Mouse (Mus musculus): ENCODE measurements at regions not wholly inside any gene's neighbourhood (a gene's known extent, or its start where the extent isn't known, plus 50 kb on each side); places are given as distances from the start of the nearest gene placed in this dataset.

DNA sequence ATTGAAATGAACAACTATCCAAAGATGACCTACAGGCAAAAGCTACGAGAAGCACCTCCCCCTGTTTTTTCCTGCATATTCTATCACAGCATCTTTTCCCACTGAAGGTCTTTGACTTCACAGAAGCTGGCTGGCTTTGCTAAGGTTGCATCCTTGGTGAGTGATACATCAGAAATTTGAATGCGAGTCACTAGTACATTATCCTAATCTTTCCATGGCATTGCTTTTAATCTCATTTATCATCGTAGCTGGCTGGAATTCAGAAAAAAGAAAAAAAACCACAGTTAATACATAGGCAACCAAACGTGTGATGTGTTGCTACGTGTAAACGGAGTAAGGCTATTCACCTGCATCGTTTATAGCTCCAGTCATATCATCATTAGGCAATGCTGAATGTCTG lies 120.6 kb upstream of the Sox9 start:
- WGBS: 82% methylated on average over 7 of the region's 7 CpGs
- Histone ChIP-seq H3K27me3 (ENCODE audit: control insufficient read depth, insufficient read depth, low read length) (no peaks in the 10 kb centered on the region), H3K4me3 (ENCODE audit: extremely low read depth, insufficient read depth, insufficient read length) (no peak overlapping the region), H3K4me1 (ENCODE audit: control insufficient read depth, insufficient read depth, insufficient read length) (no peaks in the 10 kb centered on the region), H3K27ac (ENCODE audit: insufficient read depth, low read length) (no peak overlapping the region), H3K36me3 (ENCODE audit: control insufficient read depth, insufficient read depth, low read length) (no peaks in the 10 kb centered on the region)
- no peak for TF ChIP-seq CTCF (IDR thresholded peaks at IDR 0.05; ENCODE audit: extremely low read depth, insufficient read depth, insufficient read length, insufficient replicate concordance)
- no peak for DNase-seq (ENCODE audit: low read depth in 1 of 2, low spot score in 2 of 2)

DNA sequence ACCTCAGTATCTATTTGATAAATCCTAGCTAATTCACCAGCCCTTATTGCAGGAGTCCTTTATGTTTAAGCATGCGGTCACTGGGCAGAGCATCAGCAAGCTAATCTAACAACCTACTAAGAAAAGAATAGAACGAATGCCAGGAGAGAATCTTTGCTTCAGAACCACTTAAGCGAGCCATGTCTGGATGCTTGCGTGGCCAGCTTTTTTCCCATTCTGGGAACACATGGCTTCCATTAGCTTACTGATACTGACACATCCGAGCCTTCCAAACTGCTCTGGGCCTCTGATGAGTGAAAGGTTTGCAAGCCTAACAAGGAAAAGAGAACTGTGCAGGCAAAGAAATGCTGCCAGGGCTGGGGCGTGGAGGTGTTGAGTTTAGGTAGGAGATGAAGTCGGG lies 114.7 kb upstream of the Sox9 start:
- H3K27me3 ChIP-seq (ENCODE audit: control insufficient read depth, insufficient read depth, low read length): no peaks in the 10 kb centered on the region
- no peak overlapping the region for H3K4me3 ChIP-seq (ENCODE audit: extremely low read depth, insufficient read depth, insufficient read length)
- no peaks in the 10 kb centered on the region for H3K4me1 ChIP-seq (ENCODE audit: control insufficient read depth, insufficient read depth, insufficient read length)
- WGBS: 87% methylated on average over 7 of the region's 7 CpGs
- no peak for TF ChIP-seq POLR2A (IDR thresholded peaks at IDR 0.05; ENCODE audit: low read depth, low read length)
- TF ChIP-seq CTCF (IDR thresholded peaks at IDR 0.05; ENCODE audit: extremely low read depth, insufficient read depth, insufficient read length, insufficient replicate concordance): no peak
- DNase-seq (ENCODE audit: low read depth in 1 of 2, low spot score in 2 of 2): no peak
- H3K27ac ChIP-seq (ENCODE audit: insufficient read depth, low read length): no peak overlapping the region
- H3K36me3 ChIP-seq (ENCODE audit: control insufficient read depth, insufficient read depth, low read length): no peaks in the 10 kb centered on the region

DNA sequence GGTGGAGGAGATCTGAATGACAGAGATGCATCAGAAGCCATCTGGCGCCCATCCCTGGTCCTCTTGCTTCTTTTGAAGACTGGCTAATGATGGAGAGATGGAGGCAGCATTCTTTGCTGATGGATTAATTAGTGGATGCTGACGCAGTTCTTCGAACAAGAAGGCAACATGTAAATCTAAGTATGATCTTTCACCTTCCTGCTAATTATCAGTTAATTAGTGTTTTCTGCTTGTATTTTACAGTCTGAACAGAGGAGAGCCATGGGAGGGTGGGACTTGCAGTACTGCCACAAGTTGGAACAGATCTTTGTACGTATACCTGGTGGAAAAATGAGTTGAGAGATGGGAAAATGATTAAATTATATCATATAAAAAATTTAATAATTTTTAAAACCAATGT lies 109.9 kb upstream of the Sox9 start:
- Histone ChIP-seq H3K4me3 (ENCODE audit: extremely low read depth, insufficient read depth, insufficient read length) (no peak overlapping the region), H3K36me3 (ENCODE audit: control insufficient read depth, insufficient read depth, low read length) (no peaks in the 10 kb centered on the region), H3K27me3 (ENCODE audit: control insufficient read depth, insufficient read depth, low read length) (no peaks in the 10 kb centered on the region), H3K4me1 (ENCODE audit: control insufficient read depth, insufficient read depth, insufficient read length) (no peaks in the 10 kb centered on the region), H3K27ac (ENCODE audit: insufficient read depth, low read length) (no peak overlapping the region)
- WGBS: 83% methylated on average over 4 of the region's 4 CpGs
- DNase-seq (ENCODE audit: low read depth in 1 of 2, low spot score in 2 of 2): no peak
- no peak for TF ChIP-seq CTCF (IDR thresholded peaks at IDR 0.05; ENCODE audit: extremely low read depth, insufficient read depth, insufficient read length, insufficient replicate concordance)

DNA sequence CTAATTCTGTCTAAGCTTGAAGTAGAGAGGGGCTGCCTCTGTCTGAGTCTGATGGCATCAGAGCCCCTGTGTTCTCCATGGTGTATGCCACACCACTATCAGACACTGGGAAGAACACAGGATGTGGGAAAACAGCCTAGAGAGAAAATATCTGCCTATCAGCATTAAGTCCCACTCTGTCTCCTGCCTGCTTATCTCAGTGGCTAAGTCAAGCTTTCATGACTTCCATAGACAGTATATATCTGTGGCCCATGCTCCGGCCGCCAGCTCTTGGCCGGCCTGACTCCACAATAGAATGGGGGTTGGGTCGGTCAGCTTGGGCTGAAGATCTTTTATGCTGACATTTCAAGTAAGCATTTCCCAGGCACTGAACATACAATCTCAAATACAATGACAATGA lies 92.0 kb upstream of the Sox9 start:
- no peaks in the 10 kb centered on the region for H3K4me1 ChIP-seq (ENCODE audit: control insufficient read depth, insufficient read depth, insufficient read length)
- H3K27me3 ChIP-seq (ENCODE audit: control insufficient read depth, insufficient read depth, low read length): no peaks in the 10 kb centered on the region
- no peaks in the 10 kb centered on the region for H3K36me3 ChIP-seq (ENCODE audit: control insufficient read depth, insufficient read depth, low read length)
- no peak overlapping the region for H3K27ac ChIP-seq (ENCODE audit: insufficient read depth, low read length)
- DNase-seq (ENCODE audit: low read depth in 1 of 2, low spot score in 2 of 2): no peak
- TF ChIP-seq POLR2A (IDR thresholded peaks at IDR 0.05; ENCODE audit: low read depth, low read length) (no peak), CTCF (IDR thresholded peaks at IDR 0.05; ENCODE audit: extremely low read depth, insufficient read depth, insufficient read length, insufficient replicate concordance) (no peak)
- no peak overlapping the region for H3K4me3 ChIP-seq (ENCODE audit: extremely low read depth, insufficient read depth, insufficient read length)
- 83% methylated on average over 4 of the region's 4 CpGs for WGBS

DNA sequence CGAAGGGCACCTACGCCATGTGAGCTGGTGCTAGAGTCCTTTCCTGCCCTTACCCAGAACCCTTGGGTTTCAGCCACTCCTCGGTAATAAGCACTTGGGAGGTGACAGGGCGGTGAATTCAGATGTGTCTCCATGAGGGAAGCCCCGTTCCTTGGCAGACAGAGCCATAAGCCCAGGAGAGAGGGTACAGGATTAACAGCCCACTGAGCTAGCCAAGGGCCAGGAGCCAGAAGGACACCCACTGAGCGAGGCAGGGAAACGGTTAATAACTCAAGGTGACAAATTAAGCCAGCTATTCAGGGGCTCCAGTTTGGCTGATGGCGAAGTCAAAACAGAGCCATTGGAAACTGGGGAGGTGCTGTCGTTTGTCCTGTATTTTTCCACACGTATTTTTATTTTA lies 75.9 kb upstream of the Sox9 start:
- WGBS: 83% methylated on average over 10 of the region's 10 CpGs
- H3K27ac ChIP-seq (ENCODE audit: insufficient read depth, low read length): no peak overlapping the region
- no peaks in the 10 kb centered on the region for H3K4me1 ChIP-seq (ENCODE audit: control insufficient read depth, insufficient read depth, insufficient read length)
- H3K4me3 ChIP-seq (ENCODE audit: extremely low read depth, insufficient read depth, insufficient read length): no peak overlapping the region
- DNase-seq (ENCODE audit: low read depth in 1 of 2, low spot score in 2 of 2): no peak
- no peaks in the 10 kb centered on the region for H3K27me3 ChIP-seq (ENCODE audit: control insufficient read depth, insufficient read depth, low read length)
- H3K36me3 ChIP-seq (ENCODE audit: control insufficient read depth, insufficient read depth, low read length): no peaks in the 10 kb centered on the region
- TF ChIP-seq CTCF (IDR thresholded peaks at IDR 0.05; ENCODE audit: extremely low read depth, insufficient read depth, insufficient read length, insufficient replicate concordance) (no peak), POLR2A (IDR thresholded peaks at IDR 0.05; ENCODE audit: low read depth, low read length) (no peak)

DNA sequence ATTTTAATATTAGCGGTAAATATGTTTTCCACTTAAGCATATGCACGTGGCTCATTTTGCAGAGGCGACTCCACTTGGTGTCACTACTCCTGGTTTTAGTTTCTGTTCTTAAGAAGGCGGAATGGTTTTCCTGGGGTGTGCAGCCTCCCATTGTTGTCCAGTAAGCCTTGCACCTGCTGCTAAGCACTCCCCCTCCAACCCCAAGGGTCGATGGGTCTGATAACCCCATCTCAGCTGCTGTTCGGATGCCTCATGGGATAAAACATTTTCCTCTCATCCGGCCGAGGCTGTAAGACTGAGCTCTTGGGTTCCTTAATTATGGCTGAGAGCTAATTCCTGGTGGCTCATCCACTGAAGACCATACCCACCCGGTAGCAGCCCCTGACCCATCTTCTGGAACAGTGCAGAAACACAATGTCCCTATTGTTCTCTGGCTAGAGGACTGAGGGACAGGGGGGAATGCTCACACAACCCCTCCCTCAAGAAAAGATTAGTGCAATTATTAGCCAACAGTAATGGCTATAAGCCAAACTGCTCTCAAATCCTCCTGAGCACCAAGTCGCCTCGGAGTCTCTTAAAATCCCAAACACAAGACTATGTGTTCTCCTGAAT lies 73.8 kb upstream of the Sox9 start:
- Histone ChIP-seq H3K27ac (ENCODE audit: insufficient read depth, low read length) (no peak overlapping the region), H3K36me3 (ENCODE audit: control insufficient read depth, insufficient read depth, low read length) (no peaks in the 10 kb centered on the region), H3K4me3 (ENCODE audit: extremely low read depth, insufficient read depth, insufficient read length) (no peak overlapping the region), H3K27me3 (ENCODE audit: control insufficient read depth, insufficient read depth, low read length) (no peaks in the 10 kb centered on the region), H3K4me1 (ENCODE audit: control insufficient read depth, insufficient read depth, insufficient read length) (no peaks in the 10 kb centered on the region)
- WGBS: 84% methylated on average over 11 of the region's 11 CpGs
- no peak for DNase-seq (ENCODE audit: low read depth in 1 of 2, low spot score in 2 of 2)
- TF ChIP-seq CTCF (IDR thresholded peaks at IDR 0.05; ENCODE audit: extremely low read depth, insufficient read depth, insufficient read length, insufficient replicate concordance) (no peak), POLR2A (IDR thresholded peaks at IDR 0.05; ENCODE audit: low read depth, low read length) (no peak)

DNA sequence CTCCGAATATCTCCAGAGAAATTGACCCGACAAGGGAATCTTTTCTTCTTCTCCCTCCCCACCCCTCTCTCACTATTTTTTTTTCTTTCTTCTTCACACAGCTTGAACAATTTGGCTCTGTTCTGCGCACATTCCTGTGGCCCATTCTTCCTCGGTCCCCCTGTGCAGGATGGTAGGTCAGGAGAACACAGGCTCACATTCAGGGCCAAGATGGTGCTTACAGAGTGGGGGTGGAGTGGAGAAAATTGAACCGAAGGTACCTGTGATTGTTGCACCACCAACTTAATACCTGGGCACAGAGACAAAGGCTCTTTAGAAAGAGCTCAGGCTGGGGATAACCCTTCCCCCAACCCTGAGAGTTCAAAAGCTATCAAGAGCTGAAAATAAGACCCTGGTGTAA lies 70.4 kb upstream of the Sox9 start:
- Histone ChIP-seq H3K4me3 (ENCODE audit: extremely low read depth, insufficient read depth, insufficient read length) (no peak overlapping the region), H3K27me3 (ENCODE audit: control insufficient read depth, insufficient read depth, low read length) (no peaks in the 10 kb centered on the region), H3K27ac (ENCODE audit: insufficient read depth, low read length) (no peak overlapping the region), H3K4me1 (ENCODE audit: control insufficient read depth, insufficient read depth, insufficient read length) (no peaks in the 10 kb centered on the region), H3K36me3 (ENCODE audit: control insufficient read depth, insufficient read depth, low read length) (no peaks in the 10 kb centered on the region)
- DNase-seq (ENCODE audit: low read depth in 1 of 2, low spot score in 2 of 2): no peak
- 80% methylated on average over 5 of the region's 5 CpGs for WGBS
- TF ChIP-seq POLR2A (IDR thresholded peaks at IDR 0.05; ENCODE audit: low read depth, low read length) (no peak), CTCF (IDR thresholded peaks at IDR 0.05; ENCODE audit: extremely low read depth, insufficient read depth, insufficient read length, insufficient replicate concordance) (no peak)

All from spleen, adult 2 months (tissue).